Mouse (Mus musculus): ENCODE data around the gene B3galt2. TPM values are rescaled to one million over a fixed set of nuclear protein-coding genes. Genes with fewer than 3 reads are reported as not detected.

The B3galt2 gene
- polyA plus RNA-seq (2015; fragmentation: Nextera tagmentation; extraction: Ambion mirVana) = 0.21 and 0.23 TPM in 2 replicates

DNA sequence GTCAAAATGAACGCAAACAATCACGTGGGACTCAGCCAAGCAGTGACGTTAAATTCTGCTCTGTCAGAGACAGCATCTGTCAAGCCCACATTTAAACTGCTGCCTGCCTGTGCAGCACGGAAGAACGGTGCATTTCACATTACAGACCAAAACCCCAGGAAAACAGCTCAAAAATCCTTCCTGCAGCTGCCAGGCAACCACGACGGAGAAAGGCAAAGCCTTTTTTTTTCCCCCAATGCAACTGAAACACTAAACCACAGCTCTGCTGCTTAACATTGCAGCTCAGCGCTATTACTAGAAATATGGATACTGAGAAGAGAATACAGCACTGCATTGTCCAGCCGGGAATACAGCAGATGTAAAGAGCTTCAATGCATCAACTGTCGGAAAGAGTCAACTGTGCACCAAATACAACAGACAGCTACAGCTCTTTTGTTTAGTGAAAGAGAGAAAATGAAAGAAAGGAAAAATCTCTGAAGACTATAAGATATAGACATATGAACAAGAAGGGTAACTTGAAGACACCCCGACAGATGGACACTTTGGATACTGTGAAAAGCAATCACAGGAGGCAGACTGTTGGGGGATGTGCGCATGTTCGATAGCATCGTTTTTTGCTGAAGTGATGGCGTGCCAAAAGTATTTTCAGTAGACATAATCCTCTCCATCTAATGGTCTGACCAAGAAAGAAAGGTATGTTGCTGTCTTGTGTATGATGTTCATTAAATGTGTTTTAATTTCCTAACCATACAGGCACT, at the start of gene B3galt2:
B3galt2 (plus strand) TSS at position 15 of the 758 bp plus-strand sequence.
- no peak for ATAC-seq
- peak within 1 kb of the TSS; percentile 41 for H3K4me2 ChIP-seq (replicated peaks)
- no peaks in the 10 kb centered on the region for H3K4me1 ChIP-seq (replicated peaks)
- H3K4me3 ChIP-seq (replicated peaks) = no peak within 1 kb of the TSS
- no peak within 1 kb of the TSS for H3K9ac ChIP-seq
- H3K9me3 ChIP-seq = no peaks in the 10 kb centered on the region
- 54% methylated on average over 15 of the region's 15 CpGs for WGBS
- no peaks in the 10 kb centered on the region for H3K27me3 ChIP-seq (replicated peaks)
- no peaks in the 10 kb centered on the region for H3K36me3 ChIP-seq
- H3K27ac ChIP-seq = peak within 1 kb of the TSS; percentile 37; the same call in 1 of the 2 replicates

GRCm38 (mm10) chr1:143596864-143597263, 43.6 kb upstream of the B3galt2 start:
- no peak overlapping the region for H3K4me3 ChIP-seq (replicated peaks)
- no peak overlapping the region for H3K4me2 ChIP-seq (replicated peaks)
- no peaks in the 10 kb centered on the region for H3K36me3 ChIP-seq
- no peak overlapping the region for H3K27ac ChIP-seq
- WGBS = 69% methylated on average over 2 of the region's 2 CpGs
- no peaks in the 10 kb centered on the region for H3K27me3 ChIP-seq (replicated peaks)
- H3K9ac ChIP-seq = no peak overlapping the region
- H3K4me1 ChIP-seq (replicated peaks) = no peaks in the 10 kb centered on the region
- ATAC-seq = no peak
- no peaks in the 10 kb centered on the region for H3K9me3 ChIP-seq

GRCm38 (mm10) chr1:143608911-143609310, 31.6 kb upstream of the B3galt2 start:
- no peak overlapping the region for H3K9ac ChIP-seq
- H3K4me1 ChIP-seq (replicated peaks) = no peaks in the 10 kb centered on the region
- 79% methylated on average over 2 of the region's 2 CpGs for WGBS
- no peak overlapping the region for H3K4me3 ChIP-seq (replicated peaks)
- no peaks in the 10 kb centered on the region for H3K9me3 ChIP-seq
- H3K27me3 ChIP-seq (replicated peaks) = no peaks in the 10 kb centered on the region
- no peak for ATAC-seq
- H3K4me2 ChIP-seq (replicated peaks) = no peak overlapping the region
- 0 out of 2 replicates have a peak, but pooled peaks cover 3% of the 10 kb centered on the region for H3K36me3 ChIP-seq
- H3K27ac ChIP-seq = no peak overlapping the region

DNA sequence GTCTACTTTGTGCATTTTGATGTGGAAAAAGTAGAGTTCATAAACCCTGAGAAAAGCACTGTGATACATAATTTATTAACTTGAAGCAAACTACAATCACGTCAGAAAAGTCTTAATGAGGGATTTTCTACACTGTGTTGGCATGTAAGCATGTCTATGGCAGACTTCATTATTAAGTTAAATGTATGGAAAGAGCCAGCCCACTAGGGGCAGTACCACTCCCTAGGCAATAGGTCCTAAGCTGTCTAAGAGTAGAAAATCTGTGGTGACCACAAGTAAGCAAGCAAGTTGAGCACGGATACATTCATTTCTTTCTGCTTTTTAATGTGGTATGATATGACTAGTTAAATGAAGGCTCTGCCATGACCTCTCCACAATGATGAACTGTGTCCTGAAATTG, 27.6 kb upstream of the B3galt2 start:
- no peaks in the 10 kb centered on the region for H3K9me3 ChIP-seq
- no peak for ATAC-seq
- no peak overlapping the region for H3K4me2 ChIP-seq (replicated peaks)
- H3K4me3 ChIP-seq (replicated peaks) = no peak overlapping the region
- H3K9ac ChIP-seq = no peak overlapping the region
- 0 out of 2 replicates have a peak, but pooled peaks cover 3% of the 10 kb centered on the region for H3K36me3 ChIP-seq
- H3K4me1 ChIP-seq (replicated peaks) = no peaks in the 10 kb centered on the region
- no peak overlapping the region for H3K27ac ChIP-seq
- no peaks in the 10 kb centered on the region for H3K27me3 ChIP-seq (replicated peaks)
- WGBS = 95% methylated on average over 2 of the region's 2 CpGs

DNA sequence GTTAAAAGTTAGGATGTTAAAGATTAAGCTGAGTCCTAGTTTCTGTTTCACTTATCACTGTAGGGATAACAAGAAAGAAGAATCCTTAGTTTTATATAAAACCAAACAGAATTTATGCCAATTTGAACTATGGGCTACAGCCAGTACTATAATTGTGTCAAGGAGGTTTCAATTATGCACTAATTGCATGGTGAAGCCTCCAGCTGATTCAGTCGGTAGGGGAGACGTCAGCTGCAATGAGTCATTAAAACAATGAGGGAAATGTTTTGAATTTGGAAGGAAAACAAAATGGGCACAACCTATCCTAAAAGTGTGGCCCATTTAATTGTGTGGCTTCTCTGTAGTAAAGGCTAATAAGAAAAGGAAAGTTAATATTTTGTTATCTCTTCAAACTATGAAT, 20.7 kb upstream of the B3galt2 start:
- no peak overlapping the region for H3K4me3 ChIP-seq (replicated peaks)
- H3K4me1 ChIP-seq (replicated peaks) = no peaks in the 10 kb centered on the region
- H3K4me2 ChIP-seq (replicated peaks) = no peak overlapping the region
- no peak overlapping the region for H3K27ac ChIP-seq
- no peaks in the 10 kb centered on the region for H3K27me3 ChIP-seq (replicated peaks)
- no peaks in the 10 kb centered on the region for H3K9me3 ChIP-seq
- no peaks in the 10 kb centered on the region for H3K36me3 ChIP-seq
- no peak overlapping the region for H3K9ac ChIP-seq
- ATAC-seq = no peak
- 66% methylated on average over 2 of the region's 2 CpGs for WGBS

GRCm38 (mm10) chr1:143621930-143622329, 18.5 kb upstream of the B3galt2 start:
- Histone ChIP-seq H3K4me1 (replicated peaks) (no peaks in the 10 kb centered on the region), H3K9me3 (no peaks in the 10 kb centered on the region), H3K4me3 (replicated peaks) (no peak overlapping the region), H3K27ac (no peak overlapping the region), H3K9ac (no peak overlapping the region), H3K4me2 (replicated peaks) (no peak overlapping the region), H3K36me3 (no peaks in the 10 kb centered on the region), H3K27me3 (replicated peaks) (no peaks in the 10 kb centered on the region)
- no peak for ATAC-seq

- H3K36me3 ChIP-seq = no peaks in the 10 kb centered on the region
- no peaks in the 10 kb centered on the region for H3K4me1 ChIP-seq (replicated peaks)
- no peak for ATAC-seq
- no peaks in the 10 kb centered on the region for H3K9me3 ChIP-seq
- 89% methylated on average over 1 of the region's 1 CpGs for WGBS
- no peak overlapping the region for H3K9ac ChIP-seq
- no peaks in the 10 kb centered on the region for H3K27me3 ChIP-seq (replicated peaks)
- no peak overlapping the region for H3K4me3 ChIP-seq (replicated peaks)
- H3K27ac ChIP-seq = no peak overlapping the region
- no peak overlapping the region for H3K4me2 ChIP-seq (replicated peaks)
These were observed 17.8 kb upstream of the B3galt2 start for GRCm38 (mm10) chr1:143622634-143623033.

DNA sequence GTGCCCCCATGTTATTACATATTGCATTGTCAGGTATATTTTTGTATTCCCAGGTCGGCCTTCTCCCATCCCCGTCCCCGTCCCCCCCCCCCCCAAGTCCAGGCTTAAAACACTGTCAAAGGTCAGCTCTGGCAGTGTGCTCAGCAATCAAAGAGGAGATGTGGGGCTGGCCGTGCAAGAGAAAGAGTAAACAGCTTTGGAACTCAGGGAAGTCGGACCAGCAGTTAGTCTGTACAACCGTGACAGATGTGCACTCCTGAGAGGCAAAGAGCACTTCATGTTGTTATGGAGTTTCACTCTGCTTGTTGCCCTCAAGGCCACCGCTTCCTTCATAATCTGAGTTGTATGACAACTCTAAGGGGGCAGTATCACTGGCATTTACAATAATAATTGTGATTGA, 9.1 kb upstream of the B3galt2 start:
- Histone ChIP-seq H3K9ac (no peak overlapping the region), H3K9me3 (no peaks in the 10 kb centered on the region), H3K36me3 (no peaks in the 10 kb centered on the region), H3K4me2 (replicated peaks) (no peak overlapping the region), H3K27ac (no peak overlapping the region), H3K27me3 (replicated peaks) (no peaks in the 10 kb centered on the region), H3K4me1 (replicated peaks) (no peaks in the 10 kb centered on the region), H3K4me3 (replicated peaks) (no peak overlapping the region)
- 21% methylated on average over 7 of the region's 7 CpGs for WGBS
- peak; percentile 55; the same call in 1 of the 2 replicates for ATAC-seq

DNA sequence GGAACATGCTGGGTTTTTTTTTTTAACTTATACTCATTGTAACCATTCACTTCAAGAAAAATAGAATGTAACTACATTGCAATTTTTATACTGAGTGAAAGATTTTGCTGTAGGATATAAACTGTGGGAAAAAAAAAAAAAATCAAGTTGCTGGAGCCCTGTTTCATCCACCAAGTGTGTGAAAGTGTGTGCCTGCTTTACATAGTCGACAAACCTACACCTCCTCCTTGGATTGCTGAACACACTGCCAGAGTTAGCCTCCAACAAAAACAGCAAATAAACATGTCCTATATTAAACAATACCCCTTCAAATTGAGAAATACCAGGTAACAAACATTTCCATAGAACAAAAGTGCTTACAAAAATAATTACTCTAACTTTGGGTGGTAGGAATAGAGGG, 8.1 kb upstream of the B3galt2 start:
- no peak overlapping the region for H3K27ac ChIP-seq
- H3K4me1 ChIP-seq (replicated peaks) = no peaks in the 10 kb centered on the region
- no peak for ATAC-seq
- no peak overlapping the region for H3K4me2 ChIP-seq (replicated peaks)
- H3K36me3 ChIP-seq = no peaks in the 10 kb centered on the region
- no peak overlapping the region for H3K9ac ChIP-seq
- no peak overlapping the region for H3K4me3 ChIP-seq (replicated peaks)
- WGBS = 58% methylated on average over 1 of the region's 1 CpGs
- H3K9me3 ChIP-seq = no peaks in the 10 kb centered on the region
- H3K27me3 ChIP-seq (replicated peaks) = no peaks in the 10 kb centered on the region

DNA sequence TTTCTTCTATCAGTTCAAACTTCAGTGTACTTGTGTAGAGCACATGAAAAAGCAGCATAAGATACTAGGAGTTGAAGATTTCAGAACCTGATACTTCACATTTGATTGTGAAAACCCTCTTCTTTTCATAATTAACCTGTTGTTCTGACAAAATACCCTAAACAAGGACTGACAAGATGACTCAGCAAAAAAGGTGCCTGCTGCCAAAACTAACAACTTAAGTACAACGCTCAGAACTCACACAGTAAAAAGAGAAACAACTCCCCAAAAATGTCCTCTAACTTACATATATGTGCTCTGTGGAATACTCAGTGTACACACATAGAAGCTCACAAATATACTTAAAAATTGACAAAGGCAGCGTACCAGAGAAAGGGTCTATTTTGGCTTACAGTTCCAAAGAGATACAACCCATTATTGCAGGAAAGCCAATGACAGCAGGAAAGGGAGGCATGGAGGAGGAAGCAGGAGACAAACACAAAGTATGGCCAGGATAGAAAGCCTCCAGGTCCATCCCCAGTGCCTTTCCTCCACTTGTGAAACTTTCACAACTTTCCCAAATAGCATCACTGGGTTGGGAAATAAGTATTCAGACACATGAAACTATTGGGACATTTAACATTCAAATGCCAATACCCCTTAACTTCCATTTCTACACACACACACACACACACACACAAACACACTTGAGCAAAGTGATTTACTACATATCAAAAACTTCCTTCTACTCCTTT, 7.4 kb upstream of the B3galt2 start:
- H3K4me3 ChIP-seq (replicated peaks) = no peak overlapping the region
- 86% methylated on average over 2 of the region's 2 CpGs for WGBS
- no peak overlapping the region for H3K9ac ChIP-seq
- no peaks in the 10 kb centered on the region for H3K27me3 ChIP-seq (replicated peaks)
- H3K27ac ChIP-seq = no peak overlapping the region
- no peak for ATAC-seq
- H3K4me1 ChIP-seq (replicated peaks) = no peaks in the 10 kb centered on the region
- no peak overlapping the region for H3K4me2 ChIP-seq (replicated peaks)
- no peaks in the 10 kb centered on the region for H3K36me3 ChIP-seq
- H3K9me3 ChIP-seq = no peaks in the 10 kb centered on the region

GRCm38 (mm10) chr1:143644221-143644620, 3.8 kb downstream of the B3galt2 start:
- Histone ChIP-seq H3K27ac (no peak overlapping the region), H3K4me1 (replicated peaks) (no peaks in the 10 kb centered on the region), H3K4me2 (replicated peaks) (no peak overlapping the region), H3K9ac (no peak overlapping the region), H3K27me3 (replicated peaks) (no peaks in the 10 kb centered on the region), H3K36me3 (no peaks in the 10 kb centered on the region), H3K4me3 (replicated peaks) (no peak overlapping the region), H3K9me3 (no peaks in the 10 kb centered on the region)
- ATAC-seq = 0 out of 2 replicates have a peak, but pooled peaks have one; percentile 51
- 98% methylated on average over 2 of the region's 2 CpGs for WGBS

GRCm38 (mm10) chr1:143645386-143645785, 4.9 kb downstream of the B3galt2 start:
- H3K9ac ChIP-seq = no peak overlapping the region
- H3K27ac ChIP-seq = no peak overlapping the region
- no peaks in the 10 kb centered on the region for H3K4me1 ChIP-seq (replicated peaks)
- H3K27me3 ChIP-seq (replicated peaks) = no peaks in the 10 kb centered on the region
- ATAC-seq = no peak
- WGBS = 70% methylated on average over 4 of the region's 4 CpGs
- no peaks in the 10 kb centered on the region for H3K9me3 ChIP-seq
- no peak overlapping the region for H3K4me3 ChIP-seq (replicated peaks)
- H3K36me3 ChIP-seq = no peaks in the 10 kb centered on the region
- H3K4me2 ChIP-seq (replicated peaks) = no peak overlapping the region
